Mouse (Mus musculus) neural tube, embryonic 11.5 days (tissue): ENCODE measurements around the gene Tut1. TPM values are rescaled to one million over a fixed set of nuclear protein-coding genes. Genes with fewer than 3 reads are reported as not detected.
"Not testable (repeated sequence)": the region's sequence is repeated elsewhere in the genome, so short reads cannot be mapped to it uniquely, and the experiment has no call there.

Experiments
- ATAC-seq: fragments of 200-750 bp; cut with Nextera tagmentation; 2 replicates; pipeline ENCODE4 v1.8.0; 2017; ENCODE audit warnings: moderate number of reproducible peaks, mild to moderate bottlenecking, moderate TSS enrichment, moderate library complexity; ENCODE audit not compliant: insufficient read depth, low FRiP score, low TSS enrichment
- DNase-seq: peaks from one replicate; pipeline ENCODE4 v3.0.0-alpha.2; 2015; ENCODE audit warnings: low spot score
- H3K27ac ChIP-seq: fragments of 300-500 bp; sonication (generic); 2 replicates; pipeline ENCODE4 v1.5.1; 2014; ENCODE audit warnings: low read depth, mild to moderate bottlenecking, low read length
- H3K27me3 ChIP-seq: fragments of 300-500 bp; sonication (generic); 2 replicates; pipeline ENCODE4 v1.6.1; 2014; ENCODE audit warnings: mild to moderate bottlenecking, low read length, mixed read lengths; ENCODE audit not compliant: control insufficient read depth, insufficient read depth
- H3K36me3 ChIP-seq: fragments of 300-500 bp; sonication (generic); 2 replicates; pipeline ENCODE4 v1.6.1; 2014; ENCODE audit warnings: mild to moderate bottlenecking, low read length, moderate library complexity, mixed read lengths; ENCODE audit not compliant: control insufficient read depth, insufficient read depth
- H3K4me1 ChIP-seq: fragments of 300-500 bp; sonication (generic); 2 replicates; pipeline ENCODE4 v1.6.1; 2014; ENCODE audit warnings: low read length, mixed read lengths; ENCODE audit not compliant: control insufficient read depth, insufficient read depth
- H3K4me2 ChIP-seq: fragments of 300-500 bp; sonication (generic); 2 replicates; pipeline ENCODE4 v1.6.1; 2014; ENCODE audit warnings: low read depth, mild to moderate bottlenecking, moderate library complexity
- H3K4me3 ChIP-seq: fragments of 300-500 bp; sonication (generic); 2 replicates; pipeline ENCODE4 v1.5.1; 2014; ENCODE audit warnings: low read depth, low read length
- H3K9ac ChIP-seq: fragments of 300-500 bp; sonication (generic); 2 replicates; pipeline ENCODE4 v1.6.1; 2014; ENCODE audit warnings: mild to moderate bottlenecking, low read length
- H3K9me3 ChIP-seq: fragments of 300-500 bp; sonication (generic); 2 replicates; pipeline ENCODE4 v1.6.1; 2016; ENCODE audit warnings: low read length; ENCODE audit not compliant: control insufficient read depth
- WGBS: fragments of 180-500 bp; shearing (Covaris S2); extraction: QIAGEN DNeasy Blood & Tissue Kit; methylation state at CpG from one replicate; pipeline ENCODE4 v1.1.7; 2014; 5-methylcytosine and 5-hydroxymethylcytosine counted together
- polyA plus RNA-seq: library from polyadenylated mRNA; unstranded; fragments of >200 nt; fragmentation: Nextera tagmentation; extraction: Ambion mirVana; gene quantifications from 2 replicates; pipeline ENCODE4 v1.2.1, GENCODE M21; 2014

Gene Tut1
- polyA plus RNA-seq, 1 experiment from 2014 or later: 36.3 TPM

- Histone ChIP-seq H3K27ac (peak overlapping the region; percentile 79), H3K4me3 (peak overlapping the region; percentile 92), H3K4me2 (peak overlapping the region; percentile 85), H3K36me3 (peaks cover 36% of the 10 kb centered on the region), H3K27me3 (no peaks in the 10 kb centered on the region), H3K4me1 (no peaks in the 10 kb centered on the region), H3K9ac (peak overlapping the region; percentile 93), H3K9me3 (no peaks in the 10 kb centered on the region)
- ATAC-seq (no peak), DNase-seq (no peak)
- 0% methylated on average over 8 of the region's 8 CpGs for WGBS
Measured at GRCm38 (mm10) chr19:8967373-8967743, 13.7 kb downstream of the Tut1 start.

- peak overlapping the region; percentile 92 for H3K4me3 ChIP-seq
- no peaks in the 10 kb centered on the region for H3K27me3 ChIP-seq
- no peaks in the 10 kb centered on the region for H3K4me1 ChIP-seq
- no peak for DNase-seq
- H3K4me2 ChIP-seq: peak overlapping the region; percentile 85
- no peaks in the 10 kb centered on the region for H3K9me3 ChIP-seq
- peaks cover 36% of the 10 kb centered on the region for H3K36me3 ChIP-seq
- 5% methylated on average over 9 of the region's 9 CpGs for WGBS
- H3K9ac ChIP-seq: peak overlapping the region; percentile 93
- no peak overlapping the region for H3K27ac ChIP-seq
- no peak for ATAC-seq
Measured at GRCm38 (mm10) chr19:8967893-8968292, 14.2 kb downstream of the Tut1 start.

GRCm38 (mm10) chr19:8972491-8972890 is 18.8 kb downstream of the Tut1 start:
- H3K4me3 ChIP-seq, H3K27ac ChIP-seq, ATAC-seq, H3K27me3 ChIP-seq, H3K9me3 ChIP-seq, H3K4me1 ChIP-seq, H3K9ac ChIP-seq, H3K4me2 ChIP-seq, DNase-seq: not testable (repeated sequence)
- H3K36me3 ChIP-seq: peaks cover 39% of the 10 kb centered on the region
- WGBS: 85% methylated on average over 8 of the region's 8 CpGs

GRCm38 (mm10) chr19:8974638-8975037 is 21.0 kb downstream of the Tut1 start:
- Histone ChIP-seq H3K9ac (no peak overlapping the region), H3K27me3 (no peaks in the 10 kb centered on the region), H3K36me3 (peaks cover 48% of the 10 kb centered on the region), H3K27ac (no peak overlapping the region), H3K9me3 (no peaks in the 10 kb centered on the region), H3K4me2 (no peak overlapping the region), H3K4me3 (no peak overlapping the region), H3K4me1 (no peaks in the 10 kb centered on the region)
- ATAC-seq (no peak), DNase-seq (no peak)
- WGBS: 86% methylated on average over 1 of the region's 1 CpGs

- DNase-seq (no peak), ATAC-seq (no peak)
- Histone ChIP-seq H3K4me2 (no peak overlapping the region), H3K4me1 (no peaks in the 10 kb centered on the region), H3K9ac (no peak overlapping the region), H3K27me3 (no peaks in the 10 kb centered on the region), H3K36me3 (peaks cover 42% of the 10 kb centered on the region), H3K27ac (no peak overlapping the region), H3K4me3 (no peak overlapping the region), H3K9me3 (no peaks in the 10 kb centered on the region)
- 93% methylated on average over 2 of the region's 2 CpGs for WGBS
Measured at GRCm38 (mm10) chr19:8975491-8975890, 21.8 kb downstream of the Tut1 start.

GRCm38 (mm10) chr19:8976535-8976934 is 22.9 kb downstream of the Tut1 start:
- H3K9me3 ChIP-seq: no peaks in the 10 kb centered on the region
- H3K4me3 ChIP-seq: no peak overlapping the region
- H3K36me3 ChIP-seq: peaks cover 32% of the 10 kb centered on the region
- DNase-seq: peak; percentile 69
- no peak overlapping the region for H3K27ac ChIP-seq
- no peaks in the 10 kb centered on the region for H3K4me1 ChIP-seq
- ATAC-seq: no peak; the same call in 1 of the 2 replicates
- no peak overlapping the region for H3K9ac ChIP-seq
- H3K27me3 ChIP-seq: no peaks in the 10 kb centered on the region
- 50% methylated on average over 3 of the region's 3 CpGs for WGBS
- H3K4me2 ChIP-seq: no peak overlapping the region

- no peak overlapping the region for H3K27ac ChIP-seq
- no peak overlapping the region for H3K9ac ChIP-seq
- H3K4me1 ChIP-seq: peaks cover 16% of the 10 kb centered on the region
- H3K9me3 ChIP-seq: no peaks in the 10 kb centered on the region
- no peak overlapping the region for H3K4me2 ChIP-seq
- H3K36me3 ChIP-seq: peaks cover 13% of the 10 kb centered on the region
- DNase-seq (no peak), ATAC-seq (no peak)
- 57% methylated on average over 5 of the region's 5 CpGs for WGBS
- no peaks in the 10 kb centered on the region for H3K27me3 ChIP-seq
- H3K4me3 ChIP-seq: no peak overlapping the region
Measured at GRCm38 (mm10) chr19:8980771-8981170, 27.1 kb downstream of the Tut1 start.

- Histone ChIP-seq H3K4me1 (peaks cover 16% of the 10 kb centered on the region), H3K4me3 (no peak overlapping the region), H3K27me3 (no peaks in the 10 kb centered on the region), H3K36me3 (peaks cover 13% of the 10 kb centered on the region), H3K9ac (no peak overlapping the region), H3K4me2 (no peak overlapping the region), H3K27ac (no peak overlapping the region), H3K9me3 (no peaks in the 10 kb centered on the region)
- 86% methylated on average over 2 of the region's 2 CpGs for WGBS
- no peak for ATAC-seq
- no peak for DNase-seq
Measured at GRCm38 (mm10) chr19:8981450-8982168, 28.0 kb downstream of the Tut1 start.
